Mouse (Mus musculus): ENCODE results near the gene Ptp4a2. TPM values are rescaled to one million over a fixed set of nuclear protein-coding genes. Genes with fewer than 3 reads are reported as not detected.

The Ptp4a2 gene
- polyA plus RNA-seq, 1 experiment, result 59.5 TPM

GRCm38 (mm10) chr4:129817591-129817990 lies 6.6 kb downstream of the Ptp4a2 start:
- TF ChIP-seq CTCF (IDR thresholded peaks at IDR 0.05; ENCODE audit: borderline replicate concordance, control insufficient read depth, extremely low read depth, insufficient read depth, low read length, poor library complexity), result no peak
- no peak for TF ChIP-seq POLR2A (IDR thresholded peaks at IDR 0.05; ENCODE audit: control insufficient read depth, extremely low read depth, insufficient read depth, low read length, poor library complexity)
- no peak for DNase-seq

GRCm38 (mm10) chr4:129818506-129819195 lies 7.6 kb downstream of the Ptp4a2 start:
- Histone ChIP-seq H3K27me3 (ENCODE audit: control insufficient read depth, insufficient read depth, low read length) (no peaks in the 10 kb centered on the region), H3K36me3 (ENCODE audit: control insufficient read depth, insufficient read depth, low read length) (no peaks in the 10 kb centered on the region), H3K4me1 (replicated peaks; ENCODE audit: control insufficient read depth, insufficient read depth, low read length) (peaks cover 18% of the 10 kb centered on the region), H3K27ac (ENCODE audit: control insufficient read depth, insufficient read depth, low read length) (peak overlapping the region; percentile 31; the same call in 1 of the 2 replicates), H3K4me3 (ENCODE audit: control insufficient read depth, insufficient read depth, low read length) (no peak overlapping the region)
- DNase-seq, result no peak
- WGBS, result 74% methylated on average over 10 of the region's 10 CpGs
- TF ChIP-seq POLR2A (IDR thresholded peaks at IDR 0.05; ENCODE audit: control insufficient read depth, extremely low read depth, insufficient read depth, low read length, poor library complexity) (no peak), CTCF (IDR thresholded peaks at IDR 0.05; ENCODE audit: borderline replicate concordance, control insufficient read depth, extremely low read depth, insufficient read depth, low read length, poor library complexity) (no peak)

More at GRCm38 (mm10) chr4:129817591-129817990, 6.6 kb downstream of the Ptp4a2 start:
- peaks cover 15% of the 10 kb centered on the region for H3K4me1 ChIP-seq (replicated peaks; ENCODE audit: control insufficient read depth, insufficient read depth, low read length)
- WGBS, result 92% methylated on average over 6 of the region's 6 CpGs
- H3K27me3 ChIP-seq (ENCODE audit: control insufficient read depth, insufficient read depth, low read length), result no peaks in the 10 kb centered on the region
- H3K4me3 ChIP-seq (ENCODE audit: control insufficient read depth, insufficient read depth, low read length), result no peak overlapping the region
- H3K36me3 ChIP-seq (ENCODE audit: control insufficient read depth, insufficient read depth, low read length), result no peaks in the 10 kb centered on the region
- no peak overlapping the region for H3K27ac ChIP-seq (ENCODE audit: control insufficient read depth, insufficient read depth, low read length)

- peaks cover 18% of the 10 kb centered on the region for H3K4me1 ChIP-seq (replicated peaks; ENCODE audit: control insufficient read depth, insufficient read depth, low read length)
These were observed 8.8 kb downstream of the Ptp4a2 start for GRCm38 (mm10) chr4:129819712-129820336.

GRCm38 (mm10) chr4:129820417-129821086 lies 9.5 kb downstream of the Ptp4a2 start:
- WGBS, result under 1% methylated on average over 60 of the region's 79 CpGs
- Histone ChIP-seq H3K4me1 (replicated peaks; ENCODE audit: control insufficient read depth, insufficient read depth, low read length) (peaks cover 18% of the 10 kb centered on the region), H3K36me3 (ENCODE audit: control insufficient read depth, insufficient read depth, low read length) (no peaks in the 10 kb centered on the region), H3K27ac (ENCODE audit: control insufficient read depth, insufficient read depth, low read length) (peak overlapping the region; percentile 63), H3K4me3 (ENCODE audit: control insufficient read depth, insufficient read depth, low read length) (peak overlapping the region; percentile 92), H3K27me3 (ENCODE audit: control insufficient read depth, insufficient read depth, low read length) (no peaks in the 10 kb centered on the region)
- TF ChIP-seq CTCF (IDR thresholded peaks at IDR 0.05; ENCODE audit: borderline replicate concordance, control insufficient read depth, extremely low read depth, insufficient read depth, low read length, poor library complexity) (no peak), POLR2A (IDR thresholded peaks at IDR 0.05; ENCODE audit: control insufficient read depth, extremely low read depth, insufficient read depth, low read length, poor library complexity) (no peak)
- peak; percentile 79 for DNase-seq

More at GRCm38 (mm10) chr4:129819712-129820336, 8.8 kb downstream of the Ptp4a2 start:
- no peaks in the 10 kb centered on the region for H3K27me3 ChIP-seq (ENCODE audit: control insufficient read depth, insufficient read depth, low read length)
- peak overlapping the region; percentile 92 for H3K4me3 ChIP-seq (ENCODE audit: control insufficient read depth, insufficient read depth, low read length)
- no peaks in the 10 kb centered on the region for H3K36me3 ChIP-seq (ENCODE audit: control insufficient read depth, insufficient read depth, low read length)
- peak; percentile 99 for DNase-seq
- H3K27ac ChIP-seq (ENCODE audit: control insufficient read depth, insufficient read depth, low read length), result peak overlapping the region; percentile 72
- WGBS, result 4% methylated on average over 83 of the region's 83 CpGs
- TF ChIP-seq CTCF (IDR thresholded peaks at IDR 0.05; ENCODE audit: borderline replicate concordance, control insufficient read depth, extremely low read depth, insufficient read depth, low read length, poor library complexity) (peak; percentile 83), POLR2A (IDR thresholded peaks at IDR 0.05; ENCODE audit: control insufficient read depth, extremely low read depth, insufficient read depth, low read length, poor library complexity) (peak; percentile 95)

- TF ChIP-seq POLR2A (IDR thresholded peaks at IDR 0.05; ENCODE audit: control insufficient read depth, extremely low read depth, insufficient read depth, low read length, poor library complexity), result no peak
- TF ChIP-seq CTCF (IDR thresholded peaks at IDR 0.05; ENCODE audit: borderline replicate concordance, control insufficient read depth, extremely low read depth, insufficient read depth, low read length, poor library complexity), result no peak
- under 1% methylated on average over 16 of the region's 16 CpGs for WGBS
- DNase-seq, result peak; percentile 27
- Histone ChIP-seq H3K27me3 (ENCODE audit: control insufficient read depth, insufficient read depth, low read length) (no peaks in the 10 kb centered on the region), H3K36me3 (ENCODE audit: control insufficient read depth, insufficient read depth, low read length) (no peaks in the 10 kb centered on the region), H3K4me1 (replicated peaks; ENCODE audit: control insufficient read depth, insufficient read depth, low read length) (peaks cover 18% of the 10 kb centered on the region), H3K27ac (ENCODE audit: control insufficient read depth, insufficient read depth, low read length) (peak overlapping the region; percentile 63), H3K4me3 (ENCODE audit: control insufficient read depth, insufficient read depth, low read length) (peak overlapping the region; percentile 92)
These were observed 10.1 kb downstream of the Ptp4a2 start for GRCm38 (mm10) chr4:129821087-129821616.

GRCm38 (mm10) chr4:129822324-129822723 lies 11.3 kb downstream of the Ptp4a2 start:
- H3K4me1 ChIP-seq (replicated peaks; ENCODE audit: control insufficient read depth, insufficient read depth, low read length), result peaks cover 18% of the 10 kb centered on the region
- H3K4me3 ChIP-seq (ENCODE audit: control insufficient read depth, insufficient read depth, low read length), result no peak overlapping the region
- DNase-seq, result no peak
- no peak overlapping the region for H3K27ac ChIP-seq (ENCODE audit: control insufficient read depth, insufficient read depth, low read length)
- TF ChIP-seq CTCF (IDR thresholded peaks at IDR 0.05; ENCODE audit: borderline replicate concordance, control insufficient read depth, extremely low read depth, insufficient read depth, low read length, poor library complexity) (no peak), POLR2A (IDR thresholded peaks at IDR 0.05; ENCODE audit: control insufficient read depth, extremely low read depth, insufficient read depth, low read length, poor library complexity) (no peak)
- H3K27me3 ChIP-seq (ENCODE audit: control insufficient read depth, insufficient read depth, low read length), result no peaks in the 10 kb centered on the region
- 84% methylated on average over 3 of the region's 3 CpGs for WGBS
- peaks cover 3% of the 10 kb centered on the region; the same call in 1 of the 2 replicates for H3K36me3 ChIP-seq (ENCODE audit: control insufficient read depth, insufficient read depth, low read length)

Data from thymus, adult 2 months (tissue).